Mouse (Mus musculus) lung, embryonic 14.5 days (tissue): ENCODE results near the gene Ptgfrn. TPM values are rescaled to one million over a fixed set of nuclear protein-coding genes. Genes with fewer than 3 reads are reported as not detected.

Experiments
- ATAC-seq: fragments of 200-750 bp; cut with Nextera tagmentation; 2 replicates; pipeline ENCODE4 v1.8.0; 2017; ENCODE audit warnings: mild to moderate bottlenecking, moderate TSS enrichment, moderate library complexity; ENCODE audit not compliant: insufficient read depth
- DNase-seq: peaks from one replicate; pipeline ENCODE4 v3.0.0-alpha.2; 2015
- H3K27ac ChIP-seq: fragments of 300-500 bp; sonication (generic); 2 replicates; pipeline ENCODE4 v1.5.1; 2014; ENCODE audit warnings: low read depth, mild to moderate bottlenecking, moderate library complexity
- H3K27me3 ChIP-seq: fragments of 300-500 bp; sonication (generic); 2 replicates; pipeline ENCODE4 v1.6.1; 2014; ENCODE audit warnings: low read length, control low read depth; ENCODE audit not compliant: insufficient read depth
- H3K36me3 ChIP-seq: fragments of 300-500 bp; sonication (generic); 2 replicates; pipeline ENCODE4 v1.6.1; 2014; ENCODE audit warnings: control low read depth; ENCODE audit not compliant: insufficient read depth
- H3K4me1 ChIP-seq: fragments of 300-500 bp; sonication (generic); 2 replicates; pipeline ENCODE4 v1.6.1; 2014; ENCODE audit warnings: antibody characterized with exemption, control low read depth; ENCODE audit not compliant: insufficient read depth
- H3K4me2 ChIP-seq: fragments of 300-500 bp; sonication (generic); 2 replicates; pipeline ENCODE4 v1.6.1; 2014; ENCODE audit warnings: mild to moderate bottlenecking
- H3K4me3 ChIP-seq: fragments of 300-500 bp; sonication (generic); 2 replicates; pipeline ENCODE4 v1.5.1; 2014; ENCODE audit warnings: low read depth, low read length
- H3K9ac ChIP-seq: fragments of 300-500 bp; sonication (generic); 2 replicates; pipeline ENCODE4 v1.6.1; 2014
- H3K9me3 ChIP-seq: fragments of 300-500 bp; sonication (generic); 2 replicates; pipeline ENCODE4 v1.6.1; 2016; ENCODE audit warnings: low read depth, low read length, control low read depth
- CTCF ChIP-seq: IDR thresholded peaks from 2 replicates; pipeline ENCODE4 v1.5.1; 2016; ENCODE audit warnings: antibody characterized with exemption, low read depth
- WGBS: fragments of 180-500 bp; shearing (Covaris S2); extraction: QIAGEN DNeasy Blood & Tissue Kit; methylation state at CpG from one replicate; pipeline ENCODE4 v1.1.7; 2014; 5-methylcytosine and 5-hydroxymethylcytosine counted together
- polyA plus RNA-seq: library from polyadenylated mRNA; unstranded; fragments of >200 nt; fragmentation: Nextera tagmentation; extraction: Ambion mirVana; gene quantifications from 2 replicates; pipeline ENCODE4 v1.2.1, GENCODE M21; 2014

Gene Ptgfrn
- polyA plus RNA-seq, 1 experiment from 2014 or later: 7.9 TPM

DNA sequence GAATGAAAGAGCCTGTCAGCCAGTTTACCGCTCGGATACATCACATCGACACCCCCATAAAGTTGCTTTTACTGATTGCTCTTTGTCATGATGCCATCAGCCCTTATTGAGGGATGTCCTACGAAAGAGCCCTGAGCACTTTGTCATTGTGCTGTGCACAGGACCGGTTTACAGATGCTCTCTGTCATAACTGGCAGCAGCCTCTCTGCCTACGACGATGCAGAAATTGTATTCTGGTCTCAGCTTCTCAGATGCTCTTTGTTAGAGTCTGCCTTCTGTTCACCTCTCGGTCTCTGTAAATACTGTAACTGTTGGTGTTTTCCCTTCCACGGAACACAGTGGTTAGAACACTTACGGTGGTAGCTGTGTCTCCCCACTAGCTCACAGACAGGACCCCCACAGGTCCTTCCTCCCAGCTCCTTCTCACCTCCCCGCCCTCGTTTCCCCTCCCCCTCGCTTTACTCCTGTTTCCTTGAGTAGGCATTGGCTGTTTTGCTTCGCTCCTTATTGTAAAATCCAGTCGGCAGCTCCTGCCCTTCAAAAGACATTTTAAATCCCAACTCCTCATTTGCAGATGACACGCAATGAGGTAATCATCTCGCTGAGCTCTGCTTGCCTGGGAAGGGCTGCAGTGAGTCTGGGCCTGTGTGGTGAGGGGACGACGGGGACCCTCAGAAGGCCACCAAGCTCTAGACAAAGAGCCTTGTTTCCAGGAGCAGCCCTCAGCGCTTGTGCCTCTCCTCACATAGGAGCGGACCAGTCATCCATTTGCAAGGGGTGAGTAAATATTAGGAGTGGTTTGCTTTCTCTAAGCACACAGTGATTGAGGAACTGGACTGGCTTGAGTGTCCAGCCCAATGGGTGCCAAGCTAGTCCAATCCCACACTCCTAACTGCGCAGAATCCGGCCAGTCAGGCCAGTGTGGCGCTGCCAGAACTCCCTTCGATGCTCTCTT, 6.6 kb upstream of the Ptgfrn start:
- no peaks in the 10 kb centered on the region for H3K36me3 ChIP-seq
- peaks cover 14% of the 10 kb centered on the region for H3K4me1 ChIP-seq
- no peaks in the 10 kb centered on the region for H3K9me3 ChIP-seq
- no peak overlapping the region for H3K4me3 ChIP-seq
- peak overlapping the region; percentile 43 for H3K4me2 ChIP-seq
- DNase-seq (peak; percentile 57), ATAC-seq (peak; percentile 85)
- WGBS: 32% methylated on average over 25 of the region's 25 CpGs
- no peaks in the 10 kb centered on the region for H3K27me3 ChIP-seq
- H3K27ac ChIP-seq: peak overlapping the region; percentile 85
- peak overlapping the region; percentile 40 for H3K9ac ChIP-seq
- TF ChIP-seq CTCF: no peak

DNA sequence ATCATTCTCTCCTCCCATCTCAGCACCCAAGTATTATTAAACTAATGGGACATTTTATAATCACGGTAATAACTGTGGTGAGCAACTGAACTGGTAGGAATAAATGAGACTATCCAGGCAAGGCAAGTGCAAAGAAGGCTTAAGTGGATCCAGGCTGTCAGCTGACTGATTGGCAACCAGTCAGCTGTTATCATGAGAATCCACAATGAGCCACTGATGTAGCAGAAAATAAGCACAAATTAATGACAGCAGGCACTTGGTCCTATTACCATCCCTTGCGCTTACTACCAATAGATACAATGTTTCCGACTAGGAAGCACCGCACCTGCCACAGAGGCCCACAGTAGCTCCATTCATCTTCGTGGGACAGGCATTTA, 2.4 kb upstream of the Ptgfrn start:
- Histone ChIP-seq H3K9me3 (no peaks in the 10 kb centered on the region), H3K36me3 (no peaks in the 10 kb centered on the region), H3K27ac (no peak overlapping the region), H3K27me3 (no peaks in the 10 kb centered on the region), H3K9ac (no peak overlapping the region), H3K4me3 (no peak overlapping the region), H3K4me2 (no peak overlapping the region), H3K4me1 (peaks cover 31% of the 10 kb centered on the region)
- TF ChIP-seq CTCF: no peak
- ATAC-seq: no peak
- DNase-seq: no peak
- 83% methylated on average over 5 of the region's 5 CpGs for WGBS

DNA sequence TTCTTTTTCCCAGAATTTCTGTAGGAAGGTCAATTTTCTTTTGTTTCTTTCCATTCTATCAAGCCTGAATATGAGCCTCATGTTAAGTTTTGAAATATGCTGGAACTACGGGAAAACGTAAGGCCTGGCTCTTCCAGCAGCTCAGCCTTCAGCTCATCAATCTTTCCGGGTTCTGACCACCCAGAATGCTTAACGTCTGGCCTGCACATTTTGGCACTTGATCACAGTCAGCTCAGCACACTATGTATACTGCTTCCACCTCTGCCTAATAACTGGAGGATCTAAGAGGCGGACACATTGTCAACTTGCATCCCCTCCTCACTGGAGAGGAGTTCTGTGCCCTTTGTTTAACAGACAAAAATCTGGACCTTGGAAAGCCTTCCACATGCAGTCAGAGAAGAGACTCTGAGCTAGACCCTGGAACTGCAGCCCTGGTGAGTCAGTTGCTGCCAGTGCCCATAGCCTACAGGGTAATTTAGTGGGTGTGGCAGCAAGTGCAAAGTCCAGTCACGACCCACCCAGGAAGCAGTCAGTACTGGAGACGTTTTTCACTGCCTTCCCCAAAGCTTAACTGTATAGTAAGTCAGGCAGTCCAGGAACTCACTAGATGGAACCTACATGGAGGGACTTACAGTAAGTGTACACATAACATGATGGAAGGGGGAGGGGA, 1.9 kb upstream of the Ptgfrn start:
- no peak for TF ChIP-seq CTCF
- peak; percentile 83 for DNase-seq
- peaks cover 29% of the 10 kb centered on the region for H3K4me1 ChIP-seq
- ATAC-seq: peak; percentile 50; the same call in 1 of the 2 replicates
- no peaks in the 10 kb centered on the region for H3K36me3 ChIP-seq
- WGBS: 12% methylated on average over 7 of the region's 7 CpGs
- no peak overlapping the region for H3K4me3 ChIP-seq
- no peak overlapping the region for H3K4me2 ChIP-seq
- H3K27ac ChIP-seq: no peak overlapping the region
- no peaks in the 10 kb centered on the region for H3K9me3 ChIP-seq
- no peaks in the 10 kb centered on the region for H3K27me3 ChIP-seq
- no peak overlapping the region for H3K9ac ChIP-seq

DNA sequence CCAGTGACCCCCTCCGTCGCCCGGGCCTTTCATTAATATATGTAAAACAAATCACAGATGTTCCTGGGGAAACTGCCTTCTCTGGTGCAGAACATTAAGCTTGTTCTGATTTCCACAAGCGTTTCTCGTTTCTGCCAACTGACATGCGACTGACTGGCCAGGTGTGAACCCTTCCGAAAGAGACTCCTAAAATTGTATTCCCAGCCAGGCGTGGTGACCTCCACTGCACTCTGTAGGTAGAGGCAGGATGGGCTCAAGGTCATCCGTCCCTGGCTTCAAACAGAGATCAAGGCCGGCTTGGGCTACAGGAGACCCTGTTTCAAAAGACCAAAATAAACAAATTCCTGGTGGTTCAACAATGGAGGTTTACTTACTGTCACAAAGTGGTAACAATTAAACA, 1.2 kb upstream of the Ptgfrn start:
- WGBS: 42% methylated on average over 10 of the region's 10 CpGs

DNA sequence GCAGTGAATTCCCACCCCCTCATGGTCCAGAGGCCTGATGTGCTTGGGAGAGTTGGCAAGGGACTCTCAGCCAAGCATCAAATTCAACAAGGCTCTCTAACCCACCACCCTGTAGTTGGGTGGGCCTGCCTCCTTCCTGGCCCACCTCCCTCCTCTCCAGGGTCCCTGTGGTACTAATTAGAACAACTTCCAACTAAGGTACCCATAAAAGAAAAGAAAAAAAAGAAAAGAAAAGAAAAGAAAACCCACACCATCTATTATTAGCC, 693 bp upstream of the Ptgfrn start:
- H3K9me3 ChIP-seq: no peaks in the 10 kb centered on the region
- peaks cover 21% of the 10 kb centered on the region for H3K4me1 ChIP-seq
- H3K27ac ChIP-seq: peak overlapping the region; percentile 91
- TF ChIP-seq CTCF: no peak
- peak; percentile 4; the same call in 1 of the 2 replicates for ATAC-seq
- peak overlapping the region; percentile 76 for H3K4me3 ChIP-seq
- DNase-seq: no peak
- peak overlapping the region; percentile 80 for H3K4me2 ChIP-seq
- H3K27me3 ChIP-seq: no peaks in the 10 kb centered on the region
- H3K36me3 ChIP-seq: no peaks in the 10 kb centered on the region
- peak overlapping the region; percentile 83 for H3K9ac ChIP-seq

More for the DNA sequence above, 1.2 kb upstream of the Ptgfrn start:
- no peaks in the 10 kb centered on the region for H3K27me3 ChIP-seq
- H3K9ac ChIP-seq: no peak overlapping the region
- H3K36me3 ChIP-seq: no peaks in the 10 kb centered on the region
- H3K9me3 ChIP-seq: no peaks in the 10 kb centered on the region
- no peak for DNase-seq
- no peak overlapping the region for H3K4me2 ChIP-seq
- peaks cover 22% of the 10 kb centered on the region for H3K4me1 ChIP-seq
- no peak for TF ChIP-seq CTCF
- no peak overlapping the region for H3K4me3 ChIP-seq
- ATAC-seq: no peak
- H3K27ac ChIP-seq: peak overlapping the region; percentile 91; the same call in 1 of the 2 replicates

DNA sequence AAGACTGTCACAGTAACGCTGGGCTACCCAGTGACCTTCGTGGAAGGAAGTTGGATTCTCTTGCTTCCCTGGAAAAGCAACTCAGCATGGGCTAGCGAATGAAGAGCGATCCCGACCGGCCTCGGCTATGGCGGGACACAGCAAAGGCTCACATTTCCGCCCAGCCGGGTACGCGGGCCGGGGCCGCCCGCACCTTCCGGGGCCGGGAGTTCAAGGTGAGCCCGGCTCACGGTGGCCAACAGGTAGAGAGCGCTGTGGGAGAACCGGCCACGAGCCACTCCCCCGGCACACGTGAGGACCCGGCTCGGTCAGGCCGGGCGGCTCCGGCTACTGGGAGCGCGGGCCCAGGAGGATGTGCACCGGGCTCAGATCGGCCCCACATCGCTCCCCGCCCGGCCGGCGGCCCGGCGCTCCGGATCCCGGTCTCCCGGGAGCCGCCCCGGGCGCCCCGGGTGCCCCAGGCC, 488 bp downstream of the Ptgfrn start:
- no peak for TF ChIP-seq CTCF
- Histone ChIP-seq H3K27me3 (no peaks in the 10 kb centered on the region), H3K4me3 (peak overlapping the region; percentile 76), H3K36me3 (no peaks in the 10 kb centered on the region), H3K9me3 (no peaks in the 10 kb centered on the region), H3K27ac (peak overlapping the region; percentile 91), H3K9ac (peak overlapping the region; percentile 83), H3K4me2 (peak overlapping the region; percentile 80), H3K4me1 (peaks cover 21% of the 10 kb centered on the region)
- ATAC-seq (peak; percentile 60), DNase-seq (peak; percentile 46)
- under 1% methylated on average over 39 of the region's 47 CpGs for WGBS

DNA sequence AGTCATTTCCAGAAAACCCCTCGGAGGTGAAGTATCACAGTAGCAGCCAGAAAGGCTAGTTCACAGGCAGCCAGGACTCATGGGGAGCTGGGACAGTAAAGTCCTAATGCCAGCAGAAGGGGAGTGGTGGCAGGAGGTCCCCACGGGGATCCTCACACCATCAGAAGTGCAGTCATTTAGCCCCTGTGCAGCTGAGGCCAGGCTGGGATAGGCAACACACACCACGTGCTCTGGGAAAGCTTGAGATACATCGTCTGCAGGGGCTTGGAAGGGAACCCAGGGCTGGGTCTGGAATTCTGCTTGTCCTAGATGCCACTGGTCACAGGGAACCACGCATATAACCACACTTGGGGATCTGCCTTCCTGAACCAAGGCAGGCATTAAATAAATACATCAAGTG, 1.2 kb downstream of the Ptgfrn start:
- H3K27me3 ChIP-seq: no peaks in the 10 kb centered on the region
- no peaks in the 10 kb centered on the region for H3K36me3 ChIP-seq
- ATAC-seq (no peak), DNase-seq (no peak)
- no peak overlapping the region for H3K27ac ChIP-seq
- no peak for TF ChIP-seq CTCF
- H3K4me1 ChIP-seq: peaks cover 21% of the 10 kb centered on the region
- H3K4me2 ChIP-seq: peak overlapping the region; percentile 80
- 23% methylated on average over 5 of the region's 5 CpGs for WGBS
- H3K9me3 ChIP-seq: no peaks in the 10 kb centered on the region
- H3K4me3 ChIP-seq: peak overlapping the region; percentile 76
- peak overlapping the region; percentile 83 for H3K9ac ChIP-seq
